Mouse (Mus musculus) cortical plate, adult 2 months (tissue): ENCODE data around the gene 4933411K16Rik.

Experiments used
- CTCF ChIP-seq: fragments of 200-500 bp; IDR thresholded peaks from 2 replicates; pipeline ENCODE4 v1.5.1; 2011; ENCODE audit warnings: mild to moderate bottlenecking, control low read depth, low read length; ENCODE audit not compliant: insufficient read depth; ENCODE audit errors: extremely low read depth
- POLR2A ChIP-seq: fragments of 200-500 bp; IDR thresholded peaks from 2 replicates; pipeline ENCODE4 v1.6.1; 2011; ENCODE audit warnings: mild to moderate bottlenecking, low read length, control low read depth; ENCODE audit not compliant: insufficient read depth; ENCODE audit errors: extremely low read depth

DNA sequence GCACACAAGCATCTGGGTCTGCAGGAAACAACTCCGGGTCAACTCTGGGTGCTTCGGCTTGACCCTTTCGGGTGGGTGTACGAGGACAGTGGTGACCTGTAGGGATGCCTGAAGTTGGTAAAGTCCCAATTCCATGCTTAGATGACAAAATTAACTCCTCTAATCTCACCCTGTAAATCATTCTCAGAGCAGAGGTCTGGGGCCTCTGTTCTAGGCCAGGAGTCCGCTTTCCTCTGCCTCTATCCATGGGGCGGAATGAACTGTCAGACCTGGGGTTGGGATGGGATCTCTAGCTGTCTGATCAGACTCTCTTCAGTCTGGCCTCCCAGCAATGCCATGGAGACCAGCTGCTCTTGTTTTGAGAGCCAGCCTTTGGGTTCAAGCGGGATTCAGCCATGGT is 9.4 kb downstream of the 4933411K16Rik start:
- TF ChIP-seq CTCF: no peak
- TF ChIP-seq POLR2A: no peak
